Mouse (Mus musculus) retina, adult 2 months (tissue): ENCODE results near the gene Cd300ld5.
"Not testable (repeated sequence)": the region's sequence is repeated elsewhere in the genome, so short reads cannot be mapped to it uniquely, and the experiment has no call there.

Experiments
- DNase-seq: peaks from one replicate; pipeline ENCODE4 v3.0.0-alpha.2; 2012; ENCODE audit warnings: low read depth, low spot score

Cd300ld5 gene

GRCm38 (mm10) chr11:115037669-115038068 is at the start of gene Cd300ld5:
Cd300ld5 (minus strand) TSS chr11:115037769.
- DNase-seq = not testable (repeated sequence)

GRCm38 (mm10) chr11:115086213-115086612 is 48.6 kb upstream of the Cd300ld5 start:
- DNase-seq = no peak

- no peak for DNase-seq
Measured at GRCm38 (mm10) chr11:115085064-115085463, 47.5 kb upstream of the Cd300ld5 start.

GRCm38 (mm10) chr11:115084595-115084994 is 47.0 kb upstream of the Cd300ld5 start:
- no peak for DNase-seq

GRCm38 (mm10) chr11:115083376-115084139 is 46.0 kb upstream of the Cd300ld5 start:
- DNase-seq = peak; percentile 53

- DNase-seq = no peak
Measured at GRCm38 (mm10) chr11:115082196-115082595, 44.6 kb upstream of the Cd300ld5 start.

- no peak for DNase-seq
Measured at GRCm38 (mm10) chr11:115081373-115081772, 43.8 kb upstream of the Cd300ld5 start.

GRCm38 (mm10) chr11:115080886-115081285 is 43.3 kb upstream of the Cd300ld5 start:
- peak; percentile 42 for DNase-seq

- DNase-seq = no peak
Measured at GRCm38 (mm10) chr11:115078680-115079079, 41.1 kb upstream of the Cd300ld5 start.

- no peak for DNase-seq
Measured at GRCm38 (mm10) chr11:115077436-115077835, 39.9 kb upstream of the Cd300ld5 start.

GRCm38 (mm10) chr11:115075859-115076258 is 38.3 kb upstream of the Cd300ld5 start:
- no peak for DNase-seq

- no peak for DNase-seq
Measured at GRCm38 (mm10) chr11:115075407-115075806, 37.8 kb upstream of the Cd300ld5 start.

- DNase-seq = no peak
Measured at GRCm38 (mm10) chr11:115073002-115073401, 35.4 kb upstream of the Cd300ld5 start.

- DNase-seq = no peak
Measured at GRCm38 (mm10) chr11:115071631-115072294, 34.2 kb upstream of the Cd300ld5 start.

GRCm38 (mm10) chr11:115071015-115071551 is 33.5 kb upstream of the Cd300ld5 start:
- no peak for DNase-seq

GRCm38 (mm10) chr11:115066768-115067167 is 29.2 kb upstream of the Cd300ld5 start:
- no peak for DNase-seq

- no peak for DNase-seq
Measured at GRCm38 (mm10) chr11:115062077-115062476, 24.5 kb upstream of the Cd300ld5 start, which contains the start of gene Cd300e. Cd300e (minus strand) TSS chr11:115062177.

GRCm38 (mm10) chr11:115059797-115060196 is 22.2 kb upstream of the Cd300ld5 start:
- no peak for DNase-seq

GRCm38 (mm10) chr11:115058701-115059100 is 21.1 kb upstream of the Cd300ld5 start:
- no peak for DNase-seq

GRCm38 (mm10) chr11:115054537-115054936 is 17.0 kb upstream of the Cd300ld5 start:
- DNase-seq = no peak

GRCm38 (mm10) chr11:115052991-115053390 is 15.4 kb upstream of the Cd300ld5 start:
- DNase-seq = no peak

GRCm38 (mm10) chr11:115052206-115052605 is 14.6 kb upstream of the Cd300ld5 start:
- no peak for DNase-seq
